Mouse (Mus musculus): ENCODE results near the gene 2410137M14Rik. TPM values are rescaled to one million over a fixed set of nuclear protein-coding genes. Genes with fewer than 3 reads are reported as not detected.

2410137M14Rik gene
- total and polyA plus RNA-seq, 3 experiments: not detected

DNA sequence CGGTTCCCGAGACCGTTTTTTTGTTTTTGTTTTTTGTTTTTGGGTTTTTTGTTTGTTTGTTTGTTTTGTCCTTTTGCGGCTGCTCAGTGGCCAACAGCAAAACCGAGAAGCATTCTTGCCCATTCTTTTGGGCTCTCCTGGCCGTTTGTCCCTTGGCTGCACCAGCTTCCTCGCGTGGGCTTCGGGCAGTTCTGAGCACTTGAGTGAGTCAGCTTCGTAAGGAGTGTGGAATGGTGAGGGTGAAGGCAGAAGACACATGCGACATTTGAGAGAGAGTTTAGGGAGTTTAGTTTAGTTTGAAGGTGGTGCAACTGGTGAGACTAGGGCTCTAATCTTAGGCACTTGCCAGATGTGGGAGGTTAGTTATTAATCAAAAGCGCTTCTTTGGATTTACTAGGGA, 22.2 kb downstream of the 2410137M14Rik start:
- Histone ChIP-seq H3K9ac (ENCODE audit: control insufficient read depth, low read depth, low read length, poor library complexity, severe bottlenecking) (peak overlapping the region; percentile 54), H3K4me1 (ENCODE audit: control insufficient read depth in 1 of 2, insufficient read depth in 2 of 2, low read length in 2 of 2) (no peaks in the 10 kb centered on the region; a peak in 1 of 4 replicates), H3K27ac (ENCODE audit: control insufficient read depth, low read depth, low read length) (no peak overlapping the region), H3K27me3 (ENCODE audit: control insufficient read depth in 1 of 2, insufficient read depth in 2 of 2, low read length in 2 of 2) (no peaks in the 10 kb centered on the region; a peak in 1 of 4 replicates), H3K36me3 (ENCODE audit: control insufficient read depth in 1 of 2, insufficient read depth in 2 of 2, low read length in 2 of 2) (no peaks in the 10 kb centered on the region), H3K9me3 (replicated peaks; ENCODE audit: insufficient read depth, low read length) (no peaks in the 10 kb centered on the region), H3K4me3 (ENCODE audit: control insufficient read depth in 1 of 2, insufficient read depth in 1 of 2, low read depth in 2 of 2, low read length in 2 of 2) (peak overlapping the region; percentile 62 to 70), H3K79me2 (ENCODE audit: control insufficient read depth, insufficient read depth, low read length, poor library complexity) (no peaks in the 10 kb centered on the region)
- TF ChIP-seq JUND (IDR thresholded peaks at IDR 0.05; ENCODE audit: low read depth, low read length): no peak
- no peak for TF ChIP-seq MAFK (IDR thresholded peaks at IDR 0.05; ENCODE audit: borderline replicate concordance, low read depth, low read length)
- no peak for TF ChIP-seq ZMIZ1 (IDR thresholded peaks at IDR 0.05; ENCODE audit: low read depth, low read length)
- TF ChIP-seq MXI1 (IDR thresholded peaks at IDR 0.05; ENCODE audit: low read depth, low read length): no peak
- no peak for TF ChIP-seq CTCF (IDR thresholded peaks at IDR 0.05 in 2 of 3, conservative IDR thresholded peaks at IDR 0.05 in 1 of 3; ENCODE audit: control insufficient read depth in 1 of 3, insufficient read depth in 1 of 3, low read depth in 2 of 3, low read length in 3 of 3, poor library complexity in 1 of 3, severe bottlenecking in 1 of 3)
- TF ChIP-seq MAZ (IDR thresholded peaks at IDR 0.05; ENCODE audit: low read depth, low read length): no peak
- no peak for TF ChIP-seq ELF1 (IDR thresholded peaks at IDR 0.05; ENCODE audit: low read depth, low read length)
- TF ChIP-seq NRF1 (IDR thresholded peaks at IDR 0.05; ENCODE audit: insufficient read depth, low read depth, low read length, poor library complexity, severe bottlenecking): no peak
- TF ChIP-seq EP300 (IDR thresholded peaks at IDR 0.05; ENCODE audit: low read depth in 1 of 2, low read length in 2 of 2): no peak
- no peak for TF ChIP-seq USF2 (IDR thresholded peaks at IDR 0.05; ENCODE audit: borderline replicate concordance in 1 of 2, insufficient read depth in 1 of 2, low read depth in 1 of 2, low read length in 2 of 2)
- no peak for DNase-seq (ENCODE audit: low read depth, low spot score)

DNA sequence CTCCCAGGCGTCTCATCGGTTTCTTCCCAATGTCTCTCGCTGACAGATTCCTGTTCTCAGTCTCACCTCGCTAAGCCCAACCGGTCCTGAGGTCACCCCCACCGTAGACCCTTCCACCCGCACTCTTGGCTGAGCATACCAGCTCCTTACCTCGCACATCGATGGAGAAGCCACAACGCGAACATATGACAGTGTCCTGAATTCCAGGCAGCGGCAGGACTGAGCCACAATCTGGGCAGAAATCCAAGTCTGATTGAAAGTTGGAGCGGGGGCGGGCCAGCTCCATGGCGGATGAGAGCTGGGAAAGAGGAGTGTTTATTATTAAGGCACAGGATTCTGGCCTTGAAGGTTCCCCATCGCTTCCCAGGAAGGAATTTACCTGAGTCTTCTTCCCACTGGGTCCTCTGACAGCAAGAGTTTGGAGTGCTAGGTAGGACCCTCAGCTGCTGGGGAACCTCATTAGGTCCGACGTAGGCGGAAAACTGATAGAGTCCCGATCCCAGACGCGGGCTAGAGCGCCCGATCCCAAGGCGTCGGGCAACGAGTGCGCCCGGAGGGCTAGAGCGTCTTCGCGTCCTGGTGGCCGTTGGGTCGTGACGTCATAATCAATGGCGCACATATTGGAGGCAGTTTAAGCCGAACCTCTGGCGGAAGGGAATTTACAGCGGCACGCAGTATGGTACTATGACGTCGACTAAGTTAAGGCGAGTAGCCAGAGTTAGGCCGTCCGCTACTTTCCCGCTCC, 22.9 kb downstream of the 2410137M14Rik start, which contains the start of the genes Znrd1 and Znrd1as:
Gene Znrd1 (minus strand): TSS at position 561 of the 745 bp plus-strand sequence.
Gene Znrd1as (plus strand): TSS at position 594 of the 745 bp plus-strand sequence.
- Histone ChIP-seq H3K36me3 (ENCODE audit: control insufficient read depth in 1 of 2, insufficient read depth in 2 of 2, low read length in 2 of 2) (no peaks in the 10 kb centered on the region), H3K9ac (ENCODE audit: control insufficient read depth, low read depth, low read length, poor library complexity, severe bottlenecking) (peak within 1 kb of the TSS; percentile 54), H3K27ac (ENCODE audit: control insufficient read depth, low read depth, low read length) (no peak within 1 kb of the TSS), H3K4me3 (ENCODE audit: control insufficient read depth in 1 of 2, insufficient read depth in 1 of 2, low read depth in 2 of 2, low read length in 2 of 2) (peak within 1 kb of the TSS; percentile 70 to 75), H3K4me1 (ENCODE audit: control insufficient read depth in 1 of 2, insufficient read depth in 2 of 2, low read length in 2 of 2) (no peaks in the 10 kb centered on the region; a peak in 1 of 4 replicates), H3K79me2 (ENCODE audit: control insufficient read depth, insufficient read depth, low read length, poor library complexity) (no peaks in the 10 kb centered on the region), H3K9me3 (replicated peaks; ENCODE audit: insufficient read depth, low read length) (no peaks in the 10 kb centered on the region), H3K27me3 (ENCODE audit: control insufficient read depth in 1 of 2, insufficient read depth in 2 of 2, low read length in 2 of 2) (no peaks in the 10 kb centered on the region)
- DNase-seq (ENCODE audit: low read depth, low spot score): peak; percentile 91
- TF ChIP-seq ZC3H11A (IDR thresholded peaks at IDR 0.05; ENCODE audit: low read depth, low read length) (no peak), NELFE (IDR thresholded peaks at IDR 0.05; ENCODE audit: low read depth, low read length) (no peak), CHD1 (IDR thresholded peaks at IDR 0.05; ENCODE audit: low read depth, low read length) (no peak), GABPA (IDR thresholded peaks at IDR 0.05; ENCODE audit: low read depth, low read length) (peak; percentile 69; the same call in 1 of the 2 replicates), MAZ (IDR thresholded peaks at IDR 0.05; ENCODE audit: low read depth, low read length) (no peak), POLR2A (IDR thresholded peaks at IDR 0.05; ENCODE audit: control insufficient read depth in 1 of 2, insufficient read depth in 1 of 2, low read depth in 1 of 2, low read length in 2 of 2, poor library complexity in 1 of 2) (peak in 1 of 2 experiments; percentile 56; a peak in 1 of 4 replicates), CHD2 (IDR thresholded peaks at IDR 0.05; ENCODE audit: low read length) (no peak), NRF1 (IDR thresholded peaks at IDR 0.05; ENCODE audit: insufficient read depth, low read depth, low read length, poor library complexity, severe bottlenecking) (no peak; the same call in 1 of the 2 replicates), ZNF384 (IDR thresholded peaks at IDR 0.05; ENCODE audit: low read depth, low read length) (no peak), SMC3 (IDR thresholded peaks at IDR 0.05; ENCODE audit: low read depth, low read length) (no peak), UBTF (IDR thresholded peaks at IDR 0.05; ENCODE audit: borderline replicate concordance, insufficient read depth, low read depth, low read length) (no peak), SIN3A (IDR thresholded peaks at IDR 0.05; ENCODE audit: low read length) (peak; percentile 82), EP300 (IDR thresholded peaks at IDR 0.05; ENCODE audit: low read depth in 1 of 2, low read length in 2 of 2) (peak in 1 of 2 experiments; percentile 63; a peak in 2 of 4 replicates), MYC (IDR thresholded peaks at IDR 0.05; ENCODE audit: low read depth, low read length) (no peak), GATA1 (IDR thresholded peaks at IDR 0.05; ENCODE audit: low read depth, low read length) (no peak), USF1 (IDR thresholded peaks at IDR 0.05; ENCODE audit: low read depth, low read length) (no peak), ELF1 (IDR thresholded peaks at IDR 0.05; ENCODE audit: low read depth, low read length) (peak; percentile 80; the same call in 1 of the 2 replicates), E2F4 (IDR thresholded peaks at IDR 0.05; ENCODE audit: borderline replicate concordance, low read depth, low read length) (no peak), ETS1 (IDR thresholded peaks at IDR 0.05; ENCODE audit: low read depth, low read length) (peak; percentile 75), MXI1 (IDR thresholded peaks at IDR 0.05; ENCODE audit: low read depth, low read length) (peak; percentile 56), TCF12 (IDR thresholded peaks at IDR 0.05; ENCODE audit: low read depth, low read length) (peak; percentile 61), KAT2A (conservative IDR thresholded peaks at IDR 0.05; ENCODE audit: low read depth, low read length) (peak; percentile 66; the same call in 1 of the 2 replicates), MAFK (IDR thresholded peaks at IDR 0.05; ENCODE audit: borderline replicate concordance, low read depth, low read length) (no peak), MYB (IDR thresholded peaks at IDR 0.05; ENCODE audit: low read depth, low read length) (peak; percentile 93), RCOR1 (IDR thresholded peaks at IDR 0.05; ENCODE audit: low read depth, low read length) (no peak)

Data from MEL (cell line).